Mouse (Mus musculus): ENCODE measurements at regions not wholly inside any gene's neighbourhood (a gene's known extent, or its start where the extent isn't known, plus 50 kb on each side); places are given as distances from the start of the nearest gene placed in this dataset.

GRCm38 (mm10) chr1:12334186-12334585, 920.3 kb downstream of the A830018L16Rik start:
- Histone ChIP-seq H3K36me3 (replicated peaks in 1 of 2; ENCODE audit: control insufficient read depth in 1 of 2, insufficient read depth in 1 of 2, low read length in 1 of 2) (no peaks in the 10 kb centered on the region), H3K4me1 (ENCODE audit: control insufficient read depth in 1 of 2, insufficient read depth in 2 of 2) (no peaks in the 10 kb centered on the region), H3K9me3 (replicated peaks; ENCODE audit: low read length) (no peaks in the 10 kb centered on the region), H3K79me2 (replicated peaks; ENCODE audit: control insufficient read depth, extremely low read depth, insufficient read depth, poor library complexity, severe bottlenecking) (no peaks in the 10 kb centered on the region), H3K4me2 (ENCODE audit: insufficient read depth, low read depth, poor library complexity, severe bottlenecking) (no peak overlapping the region), H3K9ac (ENCODE audit: insufficient read depth, low read depth) (no peak overlapping the region), H3K27me3 (replicated peaks) (no peaks in the 10 kb centered on the region), H3K27ac (ENCODE audit: insufficient read depth, low read depth) (no peak overlapping the region), H3K4me3 (replicated peaks in 1 of 3; ENCODE audit: low read depth in 2 of 3, low read length in 2 of 3, poor library complexity in 1 of 3) (no peak overlapping the region)
- no peak for DNase-seq (ENCODE audit: extremely low read depth)
- TF ChIP-seq JUN (IDR thresholded peaks at IDR 0.05; ENCODE audit: insufficient read depth, low read depth, low read length) (no peak), SIN3A (IDR thresholded peaks at IDR 0.05; ENCODE audit: low read length) (no peak), JUND (conservative IDR thresholded peaks at IDR 0.05; ENCODE audit: low read depth, low read length) (no peak), USF1 (IDR thresholded peaks at IDR 0.05; ENCODE audit: low read depth, low read length) (no peak), RAD21 (IDR thresholded peaks at IDR 0.05; ENCODE audit: low read depth, low read length) (no peak), CHD1 (IDR thresholded peaks at IDR 0.05; ENCODE audit: low read depth, low read length) (no peak), ZC3H11A (IDR thresholded peaks at IDR 0.05; ENCODE audit: low read depth, low read length) (no peak), TCF12 (IDR thresholded peaks at IDR 0.05; ENCODE audit: low read depth, low read length) (no peak), POLR2A (IDR thresholded peaks at IDR 0.05; ENCODE audit: low read depth, low read length) (no peak), NELFE (IDR thresholded peaks at IDR 0.05; ENCODE audit: low read depth, low read length) (no peak), EP300 (IDR thresholded peaks at IDR 0.05; ENCODE audit: low read length) (no peak), ETS1 (conservative IDR thresholded peaks at IDR 0.05; ENCODE audit: low read depth, low read length) (no peak), PAX5 (IDR thresholded peaks at IDR 0.05; ENCODE audit: low read length) (no peak), RCOR1 (conservative IDR thresholded peaks at IDR 0.05; ENCODE audit: low read depth, low read length) (no peak)
- dilution Hi-C loops (cut with MboI; ENCODE audit: extremely low pct_ligation_motif_present, extremely low pct_unique_long_range_greater_than_20kb, low sequenced_read_pairs) (no loop called here), in situ Hi-C loops (cut with MboI; ENCODE audit: low pct_ligation_motif_present, low pct_unique_long_range_greater_than_20kb, low sequenced_read_pairs) (no loop called here)

- in situ Hi-C loops (cut with MboI; ENCODE audit: low pct_ligation_motif_present, low pct_unique_long_range_greater_than_20kb, low sequenced_read_pairs) (no loop called here), dilution Hi-C loops (cut with MboI; ENCODE audit: extremely low pct_ligation_motif_present, extremely low pct_unique_long_range_greater_than_20kb, low sequenced_read_pairs) (no loop called here)
- no peaks in the 10 kb centered on the region for H3K4me1 ChIP-seq (ENCODE audit: control insufficient read depth in 1 of 2, insufficient read depth in 2 of 2)
- H3K79me2 ChIP-seq (replicated peaks; ENCODE audit: control insufficient read depth, extremely low read depth, insufficient read depth, poor library complexity, severe bottlenecking), result no peaks in the 10 kb centered on the region
- no peak overlapping the region for H3K4me2 ChIP-seq (ENCODE audit: insufficient read depth, low read depth, poor library complexity, severe bottlenecking)
- H3K36me3 ChIP-seq (replicated peaks in 1 of 2; ENCODE audit: control insufficient read depth in 1 of 2, insufficient read depth in 1 of 2, low read length in 1 of 2), result no peaks in the 10 kb centered on the region
- no peak overlapping the region for H3K9ac ChIP-seq (ENCODE audit: insufficient read depth, low read depth)
- TF ChIP-seq EP300 (IDR thresholded peaks at IDR 0.05; ENCODE audit: low read length), result no peak
- no peak for TF ChIP-seq SMC3 (IDR thresholded peaks at IDR 0.05; ENCODE audit: low read depth, low read length)
- no peak for TF ChIP-seq CTCF (conservative IDR thresholded peaks at IDR 0.05 in 1 of 2, IDR thresholded peaks at IDR 0.05 in 1 of 2; ENCODE audit: low read depth in 2 of 2, low read length in 2 of 2)
- no peak for TF ChIP-seq UBTF (IDR thresholded peaks at IDR 0.05; ENCODE audit: low read depth, low read length)
- TF ChIP-seq TBP (conservative IDR thresholded peaks at IDR 0.05; ENCODE audit: low read depth, low read length), result no peak
- TF ChIP-seq POLR2A (IDR thresholded peaks at IDR 0.05; ENCODE audit: low read depth, low read length), result no peak
- TF ChIP-seq ZKSCAN1 (IDR thresholded peaks at IDR 0.05; ENCODE audit: borderline replicate concordance, low read depth, low read length), result no peak
- no peak for TF ChIP-seq ZNF384 (IDR thresholded peaks at IDR 0.05; ENCODE audit: low read depth, low read length)
- TF ChIP-seq GABPA (IDR thresholded peaks at IDR 0.05; ENCODE audit: insufficient replicate concordance, low read depth, low read length), result no peak
- no peak for TF ChIP-seq PAX5 (IDR thresholded peaks at IDR 0.05; ENCODE audit: low read length)
- TF ChIP-seq MYC (IDR thresholded peaks at IDR 0.05; ENCODE audit: low read depth, low read length), result no peak
- no peak for TF ChIP-seq ZMIZ1 (IDR thresholded peaks at IDR 0.05; ENCODE audit: low read depth, low read length)
- no peak for TF ChIP-seq POLR2AphosphoS2 (IDR thresholded peaks at IDR 0.05; ENCODE audit: low read depth, low read length)
- no peak for TF ChIP-seq SIN3A (IDR thresholded peaks at IDR 0.05; ENCODE audit: low read length)
- no peak for TF ChIP-seq CHD2 (IDR thresholded peaks at IDR 0.05; ENCODE audit: low read length)
- TF ChIP-seq JUN (IDR thresholded peaks at IDR 0.05; ENCODE audit: insufficient read depth, low read depth, low read length), result no peak
- no peak for TF ChIP-seq ETS1 (conservative IDR thresholded peaks at IDR 0.05; ENCODE audit: low read depth, low read length)
- H3K27me3 ChIP-seq (replicated peaks), result no peaks in the 10 kb centered on the region
- no peaks in the 10 kb centered on the region for H3K9me3 ChIP-seq (replicated peaks; ENCODE audit: low read length)
- no peak for DNase-seq (ENCODE audit: extremely low read depth)
- H3K27ac ChIP-seq (ENCODE audit: insufficient read depth, low read depth), result no peak overlapping the region
- no peak overlapping the region for H3K4me3 ChIP-seq (replicated peaks in 1 of 3; ENCODE audit: low read depth in 2 of 3, low read length in 2 of 3, poor library complexity in 1 of 3)
Measured at GRCm38 (mm10) chr1:12344726-12345438, 931.0 kb downstream of the A830018L16Rik start.
